Mouse (Mus musculus) hindbrain, embryonic 14.5 days (tissue): ENCODE measurements around the gene Cacng2. TPM values are rescaled to one million over a fixed set of nuclear protein-coding genes. Genes with fewer than 3 reads are reported as not detected.

Source experiments
- ATAC-seq: fragments of 200-750 bp; cut with Nextera tagmentation; 2 replicates; pipeline ENCODE4 v1.8.0; 2017; ENCODE audit warnings: moderate number of reproducible peaks, mild to moderate bottlenecking, moderate TSS enrichment, moderate library complexity; ENCODE audit not compliant: low FRiP score
- DNase-seq: peaks from one replicate; pipeline ENCODE4 v3.0.0-alpha.2; 2015; ENCODE audit warnings: low spot score
- H3K27ac ChIP-seq: fragments of 300-500 bp; sonication (generic); 2 replicates; pipeline ENCODE4 v1.5.1; 2014; ENCODE audit warnings: mild to moderate bottlenecking, moderate library complexity
- H3K27me3 ChIP-seq: fragments of 300-500 bp; sonication (generic); 2 replicates; pipeline ENCODE4 v1.6.1; 2014; ENCODE audit warnings: mild to moderate bottlenecking, low read length, mixed read lengths; ENCODE audit not compliant: control insufficient read depth, insufficient read depth
- H3K36me3 ChIP-seq: fragments of 300-500 bp; sonication (generic); replicated peaks from 2 replicates; pipeline ENCODE4 v1.6.1; 2014; ENCODE audit not compliant: control insufficient read depth, insufficient read depth
- H3K4me1 ChIP-seq: fragments of 300-500 bp; sonication (generic); replicated peaks from 2 replicates; pipeline ENCODE4 v1.6.1; 2014; ENCODE audit warnings: antibody characterized with exemption, low read length, mixed read lengths; ENCODE audit not compliant: control insufficient read depth, insufficient read depth
- H3K4me2 ChIP-seq: fragments of 300-500 bp; sonication (generic); replicated peaks from 2 replicates; pipeline ENCODE4 v1.6.1; 2014; ENCODE audit warnings: mild to moderate bottlenecking, moderate library complexity
- H3K4me3 ChIP-seq: fragments of 300-500 bp; sonication (generic); replicated peaks from 2 replicates; pipeline ENCODE4 v1.5.1; 2014; ENCODE audit warnings: mild to moderate bottlenecking, low read length
- H3K9ac ChIP-seq: fragments of 300-500 bp; sonication (generic); 2 replicates; pipeline ENCODE4 v1.6.1; 2014
- H3K9me3 ChIP-seq: fragments of 300-500 bp; sonication (generic); 2 replicates; pipeline ENCODE4 v1.6.1; 2016; ENCODE audit warnings: low read length; ENCODE audit not compliant: control insufficient read depth
- WGBS: fragments of 180-500 bp; shearing (Covaris S2); extraction: QIAGEN DNeasy Blood & Tissue Kit; methylation state at CpG from one replicate; pipeline ENCODE4 v1.1.7; 2014; 5-methylcytosine and 5-hydroxymethylcytosine counted together
- polyA plus RNA-seq: library from polyadenylated mRNA; unstranded; fragments of >200 nt; fragmentation: Nextera tagmentation; extraction: Ambion mirVana; gene quantifications from 2 replicates; pipeline ENCODE4 v1.2.1, GENCODE M21; 2014

Gene Cacng2
- polyA plus RNA-seq, 1 experiment from 2014 or later: 14.7 TPM

DNA sequence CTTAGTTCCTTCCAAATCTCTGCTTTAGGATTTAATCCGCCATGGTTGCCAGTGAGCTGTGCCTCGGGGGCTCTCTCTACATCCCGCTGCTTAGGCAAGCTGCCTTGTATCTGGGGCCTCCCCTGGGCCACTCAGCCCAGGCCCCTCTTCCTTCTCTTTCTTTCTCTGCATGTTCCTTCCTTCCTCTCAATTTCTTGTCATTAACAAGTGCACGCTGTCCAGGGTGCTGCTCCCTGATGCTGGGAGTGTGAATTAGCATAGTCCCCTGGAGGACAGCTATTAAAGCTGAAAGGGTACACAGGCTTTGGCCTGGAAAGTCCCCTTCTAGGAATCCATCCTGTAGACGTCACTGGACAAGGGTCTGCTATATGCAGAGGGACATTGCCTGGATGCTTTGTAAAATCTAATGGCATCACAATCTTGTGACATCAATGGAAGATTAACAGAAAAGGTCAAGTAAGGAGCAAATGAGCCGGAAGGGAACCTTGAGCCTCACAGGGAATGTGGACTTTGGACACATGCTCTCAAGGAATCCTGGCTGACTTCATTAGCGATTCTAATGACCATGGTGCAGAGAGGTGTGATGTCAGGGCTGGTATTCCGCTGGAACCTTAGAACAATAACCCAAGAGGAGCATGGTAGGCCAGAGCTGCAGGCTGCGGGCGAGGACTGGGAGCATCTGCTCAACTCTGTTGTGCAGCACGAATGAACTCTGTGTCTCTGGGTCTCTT is 33.4 kb upstream of the Cacng2 start:
- no peaks in the 10 kb centered on the region; the same call in 1 of the 2 replicates for H3K4me1 ChIP-seq
- no peak overlapping the region for H3K9ac ChIP-seq
- H3K4me2 ChIP-seq: no peak overlapping the region
- H3K9me3 ChIP-seq: no peaks in the 10 kb centered on the region
- no peaks in the 10 kb centered on the region for H3K27me3 ChIP-seq
- no peak overlapping the region for H3K27ac ChIP-seq
- no peak overlapping the region for H3K4me3 ChIP-seq
- WGBS: 46% methylated on average over 11 of the region's 11 CpGs
- no peaks in the 10 kb centered on the region for H3K36me3 ChIP-seq
- DNase-seq (no peak), ATAC-seq (no peak)

DNA sequence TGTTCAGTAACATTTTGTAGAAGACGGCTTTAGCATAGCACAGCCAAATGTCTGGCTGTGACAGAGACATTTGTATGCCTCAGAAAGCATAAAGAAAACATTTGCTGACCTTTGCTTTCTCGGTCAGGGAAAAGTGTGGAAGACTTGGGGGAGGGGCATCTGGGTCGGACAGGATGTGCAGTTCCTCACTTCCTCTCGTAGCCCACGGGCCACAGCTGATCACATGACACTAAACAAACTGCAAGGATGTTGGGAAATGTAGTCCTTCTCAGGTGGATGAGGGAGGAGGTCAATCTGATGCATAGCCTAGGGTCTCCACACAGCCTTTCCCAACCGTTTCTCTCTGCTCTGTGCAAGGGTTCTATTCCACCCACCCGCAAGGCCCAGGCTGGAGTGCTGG is 28.7 kb upstream of the Cacng2 start:
- no peaks in the 10 kb centered on the region for H3K9me3 ChIP-seq
- DNase-seq: no peak
- no peaks in the 10 kb centered on the region for H3K27me3 ChIP-seq
- no peaks in the 10 kb centered on the region for H3K36me3 ChIP-seq
- ATAC-seq: no peak
- H3K27ac ChIP-seq: no peak overlapping the region
- no peak overlapping the region for H3K9ac ChIP-seq
- WGBS: 73% methylated on average over 7 of the region's 7 CpGs
- no peak overlapping the region for H3K4me3 ChIP-seq
- H3K4me1 ChIP-seq: no peaks in the 10 kb centered on the region
- H3K4me2 ChIP-seq: no peak overlapping the region

DNA sequence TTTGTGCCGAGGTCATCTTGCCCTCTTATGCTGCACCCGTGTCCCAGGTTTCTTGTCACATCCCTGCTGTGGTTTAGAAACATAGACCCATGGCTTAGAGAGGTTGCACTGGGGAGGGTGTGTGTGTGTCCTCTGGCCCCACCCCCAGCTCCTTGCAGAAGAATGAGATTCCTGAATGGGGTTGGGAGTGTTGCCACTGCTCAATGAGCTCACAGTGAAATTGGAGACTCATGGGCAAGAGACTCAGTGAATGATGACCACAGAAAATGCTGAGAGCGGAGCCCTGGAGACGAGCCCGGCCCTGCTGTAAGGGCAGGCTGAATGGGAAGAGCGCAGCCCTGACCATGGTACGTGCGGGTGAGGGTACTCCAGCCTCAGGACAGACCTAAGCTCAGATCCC is 20.4 kb upstream of the Cacng2 start:
- Histone ChIP-seq H3K36me3 (no peaks in the 10 kb centered on the region), H3K4me3 (no peak overlapping the region), H3K27ac (no peak overlapping the region), H3K9me3 (no peaks in the 10 kb centered on the region), H3K4me2 (no peak overlapping the region), H3K27me3 (no peaks in the 10 kb centered on the region), H3K9ac (no peak overlapping the region; the same call in 1 of the 2 replicates), H3K4me1 (no peaks in the 10 kb centered on the region)
- DNase-seq (no peak), ATAC-seq (no peak)
- 40% methylated on average over 8 of the region's 8 CpGs for WGBS

DNA sequence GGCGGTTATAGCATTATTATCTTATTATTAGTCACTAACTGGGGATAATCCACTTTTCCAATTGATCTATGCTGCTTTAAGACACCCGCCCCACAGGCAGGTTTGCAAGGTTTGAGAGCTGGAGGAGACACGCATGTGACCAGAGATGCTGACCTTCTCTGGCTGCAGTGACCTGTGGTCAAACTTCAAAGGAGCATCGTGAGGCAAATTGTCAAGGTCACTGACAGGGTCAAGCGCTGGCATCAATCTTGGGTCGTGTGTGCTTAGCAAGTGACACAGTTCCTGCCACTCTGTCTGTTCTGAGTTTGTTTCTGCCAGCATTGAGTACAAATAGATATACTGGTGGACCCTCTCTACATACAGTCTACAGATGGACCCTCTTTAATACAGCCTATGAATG is 14.8 kb upstream of the Cacng2 start:
- ATAC-seq: no peak
- no peaks in the 10 kb centered on the region for H3K27me3 ChIP-seq
- H3K4me3 ChIP-seq: no peak overlapping the region
- H3K27ac ChIP-seq: no peak overlapping the region
- H3K4me2 ChIP-seq: no peak overlapping the region
- no peak overlapping the region for H3K9ac ChIP-seq
- peaks cover 4% of the 10 kb centered on the region; the same call in 1 of the 2 replicates for H3K4me1 ChIP-seq
- H3K9me3 ChIP-seq: no peaks in the 10 kb centered on the region
- WGBS: 31% methylated on average over 6 of the region's 6 CpGs
- no peaks in the 10 kb centered on the region for H3K36me3 ChIP-seq
- DNase-seq: no peak

DNA sequence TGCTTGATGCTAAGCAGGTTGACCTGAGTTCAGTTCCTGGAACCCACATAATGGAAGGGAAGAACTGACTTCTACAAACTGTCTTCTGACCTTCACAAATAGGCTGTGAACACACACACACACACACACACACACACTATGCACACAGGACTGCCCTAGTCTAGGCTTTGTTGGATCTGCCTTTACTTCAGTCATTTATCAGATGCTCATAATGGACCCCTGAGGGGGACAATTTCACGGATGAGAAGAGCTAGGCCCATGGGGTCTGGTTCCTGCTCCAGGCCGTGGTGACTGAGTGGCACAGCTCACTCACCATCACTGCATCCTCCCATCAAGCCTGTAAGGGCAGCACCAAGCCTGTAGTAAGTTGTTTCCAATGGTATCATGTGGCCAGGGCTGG is 13.6 kb upstream of the Cacng2 start:
- Histone ChIP-seq H3K4me3 (no peak overlapping the region), H3K27me3 (no peaks in the 10 kb centered on the region), H3K4me1 (peaks cover 4% of the 10 kb centered on the region; the same call in 1 of the 2 replicates), H3K36me3 (no peaks in the 10 kb centered on the region), H3K4me2 (no peak overlapping the region), H3K9me3 (no peaks in the 10 kb centered on the region), H3K9ac (no peak overlapping the region), H3K27ac (no peak overlapping the region)
- DNase-seq (no peak), ATAC-seq (no peak; the same call in 1 of the 2 replicates)
- WGBS: 12% methylated on average over 2 of the region's 2 CpGs

DNA sequence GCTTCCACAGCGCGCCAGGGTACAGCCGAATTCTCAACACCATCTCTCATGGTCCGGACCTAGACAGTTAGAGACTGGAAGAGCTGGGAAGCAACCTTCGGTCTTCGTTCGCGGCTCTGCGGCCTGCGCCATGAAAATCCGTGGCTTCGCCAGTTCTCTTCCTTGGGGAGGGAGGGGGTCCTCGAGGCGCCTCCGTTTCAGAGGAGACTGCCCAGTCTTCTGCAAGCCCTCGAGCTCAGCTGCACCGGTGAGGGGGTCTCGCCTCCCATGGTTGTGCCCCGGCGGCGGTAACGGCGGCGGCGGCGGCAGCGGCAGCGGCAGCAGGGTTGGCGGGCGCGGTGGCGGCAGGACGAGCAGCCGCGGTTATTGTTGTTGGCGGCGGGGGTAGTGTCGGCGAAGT is 580 bp downstream of the Cacng2 start:
- Histone ChIP-seq H3K4me1 (peaks cover 32% of the 10 kb centered on the region), H3K9ac (peak overlapping the region; percentile 85), H3K27me3 (no peaks in the 10 kb centered on the region), H3K27ac (peak overlapping the region; percentile 91), H3K9me3 (no peaks in the 10 kb centered on the region), H3K36me3 (no peaks in the 10 kb centered on the region), H3K4me2 (peak overlapping the region; percentile 67), H3K4me3 (peak overlapping the region; percentile 68)
- WGBS: 4% methylated on average over 37 of the region's 39 CpGs
- peak; percentile 32 for DNase-seq
- peak; percentile 8; the same call in 1 of the 2 replicates for ATAC-seq

DNA sequence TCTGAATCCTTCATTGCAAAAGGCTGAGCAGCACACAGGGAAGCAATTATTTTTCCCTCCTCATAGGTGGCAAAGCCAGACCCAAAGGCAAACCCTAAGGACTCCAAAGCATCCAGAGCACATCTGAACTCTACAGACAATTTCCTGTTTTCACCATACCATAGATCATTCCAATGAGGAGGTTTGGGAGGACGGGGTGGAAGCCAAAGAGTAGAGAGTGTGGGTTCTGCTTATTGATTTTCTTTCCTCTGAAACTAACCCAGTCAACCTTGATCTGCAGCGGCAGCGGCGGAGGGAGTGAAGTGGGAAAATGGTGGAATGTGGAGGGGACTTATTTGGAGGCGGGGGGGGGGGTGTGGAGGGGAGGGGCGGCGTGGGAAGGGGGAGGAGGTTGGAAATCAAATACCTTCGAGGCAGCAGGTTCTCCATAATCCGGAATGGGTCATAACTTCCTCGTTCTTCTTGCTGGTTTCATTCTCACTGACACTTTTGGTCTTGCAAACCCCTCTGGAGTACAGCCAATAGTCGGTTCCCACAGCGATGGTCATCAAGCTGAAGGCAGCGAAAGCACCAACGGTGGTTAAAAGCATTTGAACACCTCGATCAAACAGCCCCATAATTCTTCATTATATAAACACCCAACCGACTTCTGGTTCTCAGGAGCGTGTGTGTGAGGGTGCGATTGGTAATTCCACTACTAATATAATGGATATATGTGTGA is 1.4 kb downstream of the Cacng2 start:
- DNase-seq: peak; percentile 43
- H3K27ac ChIP-seq: peak overlapping the region; percentile 91
- ATAC-seq: no peak
- H3K27me3 ChIP-seq: no peaks in the 10 kb centered on the region
- H3K9ac ChIP-seq: peak overlapping the region; percentile 85
- H3K9me3 ChIP-seq: no peaks in the 10 kb centered on the region
- peak overlapping the region; percentile 67 for H3K4me2 ChIP-seq
- peaks cover 32% of the 10 kb centered on the region for H3K4me1 ChIP-seq
- H3K4me3 ChIP-seq: peak overlapping the region; percentile 68
- 34% methylated on average over 15 of the region's 18 CpGs for WGBS
- H3K36me3 ChIP-seq: no peaks in the 10 kb centered on the region

DNA sequence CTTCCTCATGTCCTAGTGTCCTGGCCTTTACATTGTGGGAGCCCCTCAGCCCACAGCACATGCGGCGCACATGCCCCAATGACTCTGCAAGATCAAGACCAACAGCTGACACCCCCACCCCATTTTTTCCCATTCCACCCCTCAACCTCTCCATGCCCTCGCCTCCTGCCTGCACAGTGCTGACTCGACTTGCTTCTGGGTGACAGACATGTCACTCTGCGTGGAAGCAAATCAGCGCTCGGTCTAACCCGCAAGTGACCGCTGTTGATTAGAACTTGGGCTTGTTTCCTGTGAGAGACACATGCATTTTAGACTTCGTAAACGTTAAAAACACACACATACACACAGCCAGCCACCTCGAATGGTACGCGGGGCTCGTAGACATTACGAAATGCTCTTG is 2.1 kb downstream of the Cacng2 start:
- 73% methylated on average over 16 of the region's 16 CpGs for WGBS
- Histone ChIP-seq H3K36me3 (no peaks in the 10 kb centered on the region), H3K4me2 (peak overlapping the region; percentile 67), H3K4me1 (peaks cover 32% of the 10 kb centered on the region), H3K27me3 (no peaks in the 10 kb centered on the region), H3K27ac (peak overlapping the region; percentile 91; the same call in 1 of the 2 replicates), H3K9me3 (no peaks in the 10 kb centered on the region), H3K9ac (peak overlapping the region; percentile 85), H3K4me3 (peak overlapping the region; percentile 68)
- ATAC-seq: no peak
- peak; percentile 25 for DNase-seq

DNA sequence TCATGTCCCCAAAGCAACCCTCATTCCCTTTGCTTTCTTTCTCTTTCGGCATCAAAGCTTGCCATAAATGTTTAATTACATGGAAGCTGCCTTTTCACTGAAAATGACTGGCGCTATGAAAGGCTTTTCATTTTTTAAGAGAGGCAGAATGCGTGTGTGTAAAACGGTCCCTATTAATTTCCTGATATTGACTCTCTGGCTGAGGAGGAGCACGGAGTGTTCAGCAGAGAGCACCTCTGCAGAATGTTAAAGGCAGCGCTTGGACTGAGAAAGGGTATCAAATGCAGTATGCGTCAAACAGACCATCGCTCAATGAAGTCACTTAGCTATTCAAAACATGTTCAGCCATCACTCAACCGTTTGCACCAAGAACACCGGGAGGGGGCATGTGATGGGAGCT is 2.9 kb downstream of the Cacng2 start:
- peak overlapping the region; percentile 58; the same call in 1 of the 2 replicates for H3K27ac ChIP-seq

More for the DNA sequence above, 2.9 kb downstream of the Cacng2 start:
- H3K9ac ChIP-seq: peak overlapping the region; percentile 85
- peak overlapping the region; percentile 67 for H3K4me2 ChIP-seq
- no peaks in the 10 kb centered on the region for H3K36me3 ChIP-seq
- ATAC-seq (no peak), DNase-seq (peak; percentile 39)
- no peaks in the 10 kb centered on the region for H3K9me3 ChIP-seq
- H3K4me3 ChIP-seq: peak overlapping the region; percentile 68
- WGBS: 28% methylated on average over 10 of the region's 10 CpGs
- peaks cover 32% of the 10 kb centered on the region for H3K4me1 ChIP-seq
- no peaks in the 10 kb centered on the region for H3K27me3 ChIP-seq
